Mouse (Mus musculus) T-cell, adult 2 months (primary cell): Measurements from ENCODE around the gene Tmem135.

Source experiments
- DNase-seq: peaks from one replicate; pipeline ENCODE4 v3.0.0; 2022; ENCODE audit warnings: low spot score

Tmem135 gene

DNA sequence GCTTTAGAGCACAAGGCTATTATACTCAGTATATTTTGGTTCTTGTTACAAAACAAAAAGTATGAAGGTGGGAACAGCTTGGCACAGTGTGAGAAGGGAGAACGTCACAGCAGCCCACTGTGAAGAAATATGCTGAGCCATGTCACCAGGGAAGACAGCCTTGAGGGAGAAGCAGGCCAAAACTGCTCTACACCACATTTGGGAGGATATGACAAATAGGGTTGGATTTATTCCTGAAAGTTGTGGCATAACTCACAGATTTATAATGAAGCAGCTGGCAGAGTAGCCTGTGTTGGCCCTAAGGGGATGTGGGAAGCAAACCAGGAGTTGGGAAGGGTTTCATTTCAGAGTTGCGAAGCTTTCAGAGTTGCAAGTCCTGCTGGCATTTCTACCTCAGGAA is 225.4 kb downstream of the Tmem135 start:
- no peak for DNase-seq

GRCm38 (mm10) chr7:89177926-89178325 is 226.1 kb downstream of the Tmem135 start:
- no peak for DNase-seq

DNA sequence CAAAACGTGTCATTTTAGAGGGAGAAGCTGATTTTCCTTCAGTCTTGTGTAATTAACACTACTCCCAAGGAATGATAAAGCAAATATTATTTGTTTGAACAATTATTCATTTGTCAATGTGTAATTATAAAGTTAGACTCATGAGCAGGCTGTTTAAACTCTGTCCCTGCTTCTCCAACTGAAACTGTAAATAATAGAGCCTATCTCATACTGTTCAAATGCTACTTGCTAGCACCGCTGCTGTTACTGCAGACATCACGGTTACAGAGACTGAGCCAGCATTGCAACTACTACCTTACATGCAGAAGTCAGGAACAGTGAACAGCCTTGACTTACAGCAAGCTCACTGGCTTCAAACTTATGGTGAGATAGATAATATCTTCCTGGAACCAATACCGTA is 229.6 kb downstream of the Tmem135 start:
- no peak for DNase-seq

DNA sequence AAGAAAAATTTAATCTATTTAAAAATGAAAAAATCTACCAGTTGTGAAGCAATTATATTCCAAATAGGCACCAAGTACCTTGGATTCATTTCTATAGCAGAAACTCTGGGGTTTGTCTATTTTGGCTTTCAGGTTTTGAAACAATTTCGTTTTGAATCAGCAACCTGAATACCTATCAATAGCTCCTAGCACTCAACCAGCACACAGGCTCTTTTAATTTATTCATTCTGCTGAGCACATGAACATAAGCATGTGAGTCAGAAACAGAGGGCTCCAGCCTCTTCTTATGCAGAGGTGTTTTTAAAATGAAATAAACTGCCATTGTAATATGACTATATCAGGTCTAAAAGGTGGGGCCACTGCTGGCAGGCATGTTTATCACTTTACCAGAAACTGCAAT is 231.0 kb downstream of the Tmem135 start:
- no peak for DNase-seq

DNA sequence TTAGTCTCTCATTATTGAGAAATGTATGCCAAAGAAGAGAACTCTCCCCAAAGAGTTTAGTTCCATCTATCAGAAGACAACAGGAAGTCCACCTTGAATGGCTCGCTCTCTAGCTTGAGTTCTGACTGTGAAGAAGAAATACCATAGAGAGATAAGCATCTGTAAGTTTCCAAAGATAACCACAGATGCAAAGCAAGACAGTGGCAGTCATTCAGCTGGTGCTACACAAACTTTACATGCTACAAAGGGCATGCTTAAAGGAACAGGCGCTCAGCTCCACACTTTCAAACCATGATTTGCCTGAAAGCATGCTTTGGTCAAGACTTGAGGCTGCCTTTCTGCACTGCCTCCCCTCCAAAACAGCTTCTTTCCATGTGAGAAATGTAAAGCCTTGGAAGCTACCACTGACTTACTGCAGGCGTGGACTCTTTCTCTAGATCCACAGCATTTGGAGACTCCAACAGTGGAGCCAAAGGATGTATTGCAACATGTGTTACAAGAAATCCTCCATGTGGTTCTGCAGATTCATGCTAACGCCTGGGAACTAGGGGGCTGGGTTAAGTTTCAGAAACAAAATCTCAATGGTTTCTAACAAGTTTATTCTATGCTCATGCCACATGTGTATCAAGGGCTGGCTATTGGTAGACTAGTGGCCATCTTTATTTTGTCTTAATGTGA is 232.1 kb downstream of the Tmem135 start:
- DNase-seq = no peak

- DNase-seq = peak; percentile 68
Measured at GRCm38 (mm10) chr7:89168606-89169005, 235.4 kb downstream of the Tmem135 start.

- no peak for DNase-seq
Measured at GRCm38 (mm10) chr7:89165528-89165927, 238.5 kb downstream of the Tmem135 start.

- no peak for DNase-seq
Measured at GRCm38 (mm10) chr7:89161610-89162378, 242.2 kb downstream of the Tmem135 start.

DNA sequence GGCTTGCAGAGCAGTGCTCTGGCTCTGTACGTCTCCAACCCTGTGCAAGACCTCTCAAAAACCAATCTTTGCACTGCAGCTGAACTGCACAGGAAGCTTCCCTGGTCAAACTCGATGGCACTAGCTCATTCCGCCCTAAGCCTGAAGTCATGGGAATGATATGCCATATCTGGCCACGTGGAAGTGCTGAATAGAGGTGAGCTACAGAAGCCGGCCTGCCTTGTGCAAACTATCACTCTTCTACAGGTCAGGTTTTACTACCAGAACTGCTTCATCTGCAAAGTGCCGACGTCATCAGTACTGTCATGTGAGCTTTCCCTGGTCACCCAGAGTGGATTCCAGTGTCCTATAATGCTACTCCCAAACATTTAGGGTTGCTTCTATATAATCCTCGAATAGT is 246.7 kb downstream of the Tmem135 start:
- DNase-seq = no peak

DNA sequence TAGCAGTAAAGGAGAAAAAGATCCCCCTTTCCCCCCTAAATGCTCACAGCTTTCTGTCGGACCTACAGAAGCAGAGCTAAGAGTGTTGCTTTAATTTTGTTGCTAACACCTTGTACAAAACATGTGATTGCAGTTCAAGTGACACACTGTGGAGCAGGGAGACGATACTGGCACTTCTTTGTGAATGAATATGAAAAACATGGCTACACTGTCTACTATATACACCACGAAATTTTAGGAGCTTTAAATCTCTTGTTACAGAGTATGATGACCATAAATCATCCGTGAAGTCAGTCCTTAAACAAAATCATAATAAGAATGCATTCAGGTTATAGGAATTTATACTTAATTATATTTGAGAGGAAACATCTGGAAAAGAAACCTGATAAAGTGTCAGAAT is 247.4 kb downstream of the Tmem135 start:
- DNase-seq = no peak

GRCm38 (mm10) chr7:89155741-89156140 is 248.3 kb downstream of the Tmem135 start:
- DNase-seq = no peak

DNA sequence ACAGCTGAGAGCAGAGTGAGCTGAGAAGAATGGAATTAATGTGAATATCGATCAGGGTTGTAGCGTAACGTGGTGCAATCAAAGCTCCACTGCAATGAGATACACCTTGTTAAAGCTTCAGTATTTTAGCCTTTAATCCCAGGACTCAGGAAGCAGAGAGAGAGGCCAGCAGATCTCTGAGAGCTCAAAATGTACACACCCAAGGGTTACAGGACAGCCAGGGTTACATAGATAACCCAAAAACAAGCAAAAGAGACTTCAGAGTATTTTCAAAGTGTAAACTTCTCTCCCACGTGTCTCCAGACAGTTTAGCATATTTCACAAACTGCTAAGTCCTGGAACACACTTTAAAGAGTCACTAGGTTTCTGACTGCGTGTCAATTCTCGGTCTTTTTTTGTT is 248.8 kb downstream of the Tmem135 start:
- no peak for DNase-seq

DNA sequence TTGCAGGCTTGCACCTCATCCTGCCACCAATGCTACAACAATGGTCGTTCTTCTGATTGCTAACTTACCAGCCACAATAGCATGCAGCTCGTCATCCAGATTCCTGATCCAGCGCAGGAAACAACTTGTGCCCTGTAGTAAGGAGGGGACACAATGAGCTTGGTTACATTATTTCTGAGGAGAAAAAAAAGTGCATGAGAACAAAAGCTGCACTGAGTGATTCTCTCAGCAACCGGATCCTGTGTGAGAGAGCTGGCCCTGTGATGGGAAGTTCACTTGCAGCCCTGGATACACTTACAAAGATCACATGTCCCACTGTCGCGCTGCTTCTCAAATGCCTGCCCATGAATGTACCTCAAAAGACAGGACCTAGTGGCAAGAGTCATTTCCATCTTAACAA is 252.7 kb downstream of the Tmem135 start:
- no peak for DNase-seq

GRCm38 (mm10) chr7:89140640-89141300 is 263.3 kb downstream of the Tmem135 start:
- no peak for DNase-seq

- DNase-seq = no peak
Measured at GRCm38 (mm10) chr7:89134884-89135511, 269.0 kb downstream of the Tmem135 start.

DNA sequence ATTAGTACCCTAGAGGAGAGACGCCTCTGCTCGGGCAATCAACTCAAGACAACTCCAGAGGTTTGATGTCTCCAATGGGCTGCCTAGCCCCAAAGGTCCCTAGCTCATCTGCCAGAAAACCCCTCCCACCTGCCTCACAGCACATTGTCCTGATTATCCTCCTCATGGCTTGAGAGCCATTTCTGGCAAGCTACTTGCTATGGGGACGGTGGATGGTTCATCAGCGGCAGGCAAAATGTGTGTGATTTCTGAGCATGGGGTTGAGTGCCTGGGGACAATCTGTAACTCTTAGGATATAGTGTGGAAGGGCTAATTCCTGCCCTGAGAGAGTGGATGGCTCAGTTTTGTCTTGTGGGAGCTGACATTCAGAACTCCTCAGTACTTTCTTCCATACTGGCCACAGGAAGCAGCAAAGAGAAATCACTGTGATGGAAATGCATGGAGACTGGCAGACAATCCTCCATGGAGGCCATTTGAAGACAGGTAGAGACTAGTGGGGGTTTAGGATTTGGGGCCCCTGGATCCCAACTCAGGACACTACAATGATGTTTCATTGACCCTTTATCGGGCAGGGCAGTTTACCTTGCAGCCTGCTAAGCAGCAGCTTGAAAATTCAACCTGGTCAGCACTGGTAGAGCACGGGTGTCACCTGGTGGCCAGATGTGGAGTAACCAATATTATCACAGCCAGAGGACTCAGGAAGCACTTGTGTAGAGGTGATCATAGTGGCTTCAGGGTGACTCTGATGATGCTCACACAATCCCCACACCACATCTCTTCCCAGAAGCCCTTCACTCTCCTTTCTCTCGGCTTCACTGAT is 277.7 kb downstream of the Tmem135 start:
- DNase-seq = peak; percentile 28

- DNase-seq = no peak
Measured at GRCm38 (mm10) chr7:89116261-89116664, 287.8 kb downstream of the Tmem135 start.

GRCm38 (mm10) chr7:89115633-89116032 is 288.4 kb downstream of the Tmem135 start:
- no peak for DNase-seq

DNA sequence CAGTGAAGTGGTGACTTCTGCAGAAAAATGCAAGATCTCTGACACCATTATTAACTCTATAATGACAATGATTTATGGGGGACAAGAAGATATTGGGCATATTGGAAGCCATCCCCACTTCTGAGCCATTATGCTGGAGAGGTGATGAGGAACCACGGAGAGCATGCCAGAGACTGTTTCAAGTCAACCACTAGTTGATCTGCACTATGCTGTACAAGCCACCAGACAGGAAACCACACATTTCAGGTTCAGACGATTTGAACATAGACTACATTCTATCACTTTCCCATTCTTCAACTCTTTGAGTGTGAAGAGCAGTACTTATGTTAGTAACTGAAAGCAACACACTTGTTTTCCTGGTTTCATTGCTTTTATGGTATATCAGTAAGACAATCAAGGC is 297.6 kb downstream of the Tmem135 start:
- DNase-seq = no peak

GRCm38 (mm10) chr7:89099756-89100155 is 304.3 kb downstream of the Tmem135 start:
- DNase-seq = no peak
